Mouse (Mus musculus) mouse trophoblast stem cell (cell line): Measurements from ENCODE around the gene Orc2.

ENCODE experiments used
- in situ Hi-C, 2 experiments: fragments of 300-500 bp; cut with MseI, MboI; formaldehyde crosslinking; loops; 2 replicates in 1 of 2; 3 replicates in 1 of 2; pipeline ENCODE4 v1.15.1; 2025

The Orc2 gene

GRCm38 (mm10) chr1:58504577-58505254 lies at the start of gene Orc2:
Orc2 (minus strand) TSS chr1:58505109.
- in situ Hi-C loops = no loop called here

GRCm38 (mm10) chr1:58541386-58541785 lies 36.5 kb upstream of the Orc2 start:
- in situ Hi-C loops = no loop called here

GRCm38 (mm10) chr1:58507249-58507648 lies 2.3 kb upstream of the Orc2 start:
- in situ Hi-C loops = no loop called here

- in situ Hi-C loops = no loop called here
Measured at GRCm38 (mm10) chr1:58503793-58504370, 1.0 kb downstream of the Orc2 start.

- in situ Hi-C loops = no loop called here
Measured at GRCm38 (mm10) chr1:58503134-58503533, 1.8 kb downstream of the Orc2 start.

- in situ Hi-C loops = no loop called here
Measured at GRCm38 (mm10) chr1:58498758-58499157, 6.2 kb downstream of the Orc2 start.

GRCm38 (mm10) chr1:58497678-58498077 lies 7.2 kb downstream of the Orc2 start:
- in situ Hi-C loops = no loop called here

- in situ Hi-C loops = no loop called here
Measured at GRCm38 (mm10) chr1:58495603-58496002, 9.3 kb downstream of the Orc2 start.

GRCm38 (mm10) chr1:58482647-58483046 lies 22.3 kb downstream of the Orc2 start:
- in situ Hi-C loops = no loop called here

- in situ Hi-C loops = no loop called here
Measured at GRCm38 (mm10) chr1:58475662-58476061, 29.2 kb downstream of the Orc2 start.

GRCm38 (mm10) chr1:58465561-58465960 lies 39.3 kb downstream of the Orc2 start:
- in situ Hi-C loops = no loop called here

- in situ Hi-C loops = no loop called here
Measured at GRCm38 (mm10) chr1:58465042-58465441, 39.9 kb downstream of the Orc2 start.

- in situ Hi-C loops = no loop called here
Measured at GRCm38 (mm10) chr1:58463935-58464334, 41.0 kb downstream of the Orc2 start.

- in situ Hi-C loops = no loop called here
Measured at GRCm38 (mm10) chr1:58460566-58460965, 44.3 kb downstream of the Orc2 start.

GRCm38 (mm10) chr1:58458867-58459266 lies 46.0 kb downstream of the Orc2 start:
- in situ Hi-C loops = no loop called here

GRCm38 (mm10) chr1:58458175-58458574 lies 46.7 kb downstream of the Orc2 start:
- in situ Hi-C loops = no loop called here

GRCm38 (mm10) chr1:58454316-58454715 lies 50.6 kb downstream of the Orc2 start:
- in situ Hi-C loops = no loop called here

GRCm38 (mm10) chr1:58448396-58448795 lies 56.5 kb downstream of the Orc2 start:
- in situ Hi-C loops = no loop called here

- in situ Hi-C loops = no loop called here
Measured at GRCm38 (mm10) chr1:58447766-58448165, 57.1 kb downstream of the Orc2 start.

GRCm38 (mm10) chr1:58445861-58446260 lies 59.0 kb downstream of the Orc2 start:
- in situ Hi-C loops = no loop called here

- in situ Hi-C loops = no loop called here
Measured at GRCm38 (mm10) chr1:58445143-58445722, 59.7 kb downstream of the Orc2 start, which contains the start of the genes Nif3l1 and Ppil3. Nif3l1 (plus strand) TSS chr1:58445151. Ppil3 (minus strand) TSS chr1:58445486.

- in situ Hi-C loops = no loop called here
Measured at GRCm38 (mm10) chr1:58444691-58445090, 60.2 kb downstream of the Orc2 start.

- in situ Hi-C loops = no loop called here
Measured at GRCm38 (mm10) chr1:58424551-58424950, 80.4 kb downstream of the Orc2 start.
